Mouse (Mus musculus) ES-E14 (cell line): ENCODE results near the gene Tk1.

Experiments
- HCFC1 ChIP-seq: IDR thresholded peaks from 2 replicates; pipeline ENCODE4 v1.6.1; 2012; ENCODE audit warnings: low read length, inconsistent platforms, borderline replicate concordance; ENCODE audit not compliant: insufficient read depth
- MAFK ChIP-seq: IDR thresholded peaks from 2 replicates; pipeline ENCODE4 v1.6.1; 2014; ENCODE audit warnings: mild to moderate bottlenecking, low read depth, low read length, inconsistent platforms; ENCODE audit not compliant: insufficient read depth
- ZNF384 ChIP-seq: IDR thresholded peaks from 2 replicates; pipeline ENCODE4 v1.6.1; 2012; ENCODE audit warnings: low read depth, low read length, inconsistent platforms

- TF ChIP-seq ZNF384: no peak
- TF ChIP-seq MAFK: no peak
- no peak for TF ChIP-seq HCFC1
Measured at GRCm38 (mm10) chr11:117840910-117841309, 15.0 kb upstream of the Tk1 start.
